Mouse (Mus musculus) embryonic facial prominence, embryonic 12.5 days (tissue): ENCODE results near the gene Mgat4e. TPM values are rescaled to one million over a fixed set of nuclear protein-coding genes. Genes with fewer than 3 reads are reported as not detected.
"Not testable (repeated sequence)": the region's sequence is repeated elsewhere in the genome, so short reads cannot be mapped to it uniquely, and the experiment has no call there.

Source experiments
- ATAC-seq: fragments of 200-750 bp; cut with Nextera tagmentation; 2 replicates; pipeline ENCODE4 v1.8.0; 2017; ENCODE audit not compliant: insufficient number of reproducible peaks, insufficient read depth, low FRiP score, low TSS enrichment
- H3K27ac ChIP-seq: fragments of 300-500 bp; sonication (generic); 2 replicates; pipeline ENCODE4 v1.5.1; 2016; ENCODE audit warnings: mild to moderate bottlenecking
- H3K27me3 ChIP-seq: fragments of 300-500 bp; sonication (generic); 2 replicates; pipeline ENCODE4 v1.6.1; 2016; ENCODE audit warnings: mild to moderate bottlenecking, moderate library complexity
- H3K36me3 ChIP-seq: fragments of 300-500 bp; sonication (generic); 2 replicates; pipeline ENCODE4 v1.6.1; 2016; ENCODE audit warnings: mild to moderate bottlenecking
- H3K4me1 ChIP-seq: fragments of 300-500 bp; sonication (generic); 2 replicates; pipeline ENCODE4 v1.6.1; 2016
- H3K4me2 ChIP-seq: fragments of 300-500 bp; sonication (generic); replicated peaks from 2 replicates; pipeline ENCODE4 v1.6.1; 2016; ENCODE audit warnings: mild to moderate bottlenecking, moderate library complexity
- H3K4me3 ChIP-seq: fragments of 300-500 bp; sonication (generic); 2 replicates; pipeline ENCODE4 v1.5.1; 2016; ENCODE audit warnings: mild to moderate bottlenecking
- H3K9ac ChIP-seq: fragments of 300-500 bp; sonication (generic); 2 replicates; pipeline ENCODE4 v1.6.1; 2016; ENCODE audit warnings: mild to moderate bottlenecking, moderate library complexity
- H3K9me3 ChIP-seq: fragments of 300-500 bp; sonication (generic); 2 replicates; pipeline ENCODE4 v1.6.1; 2016; ENCODE audit warnings: mild to moderate bottlenecking, moderate library complexity
- WGBS: fragments of 180-500 bp; shearing (Covaris S2); methylation state at CpG from one replicate; pipeline ENCODE4 v1.1.7; 2016; 5-methylcytosine and 5-hydroxymethylcytosine counted together
- polyA plus RNA-seq: library from polyadenylated mRNA; unstranded; fragments of >200 nt; fragmentation: Nextera tagmentation; extraction: Ambion mirVana; gene quantifications from 2 replicates; pipeline ENCODE4 v1.2.1, GENCODE M21; 2016

Mgat4e gene
- polyA plus RNA-seq, 1 experiment from 2014 or later, result 0.12 TPM

DNA sequence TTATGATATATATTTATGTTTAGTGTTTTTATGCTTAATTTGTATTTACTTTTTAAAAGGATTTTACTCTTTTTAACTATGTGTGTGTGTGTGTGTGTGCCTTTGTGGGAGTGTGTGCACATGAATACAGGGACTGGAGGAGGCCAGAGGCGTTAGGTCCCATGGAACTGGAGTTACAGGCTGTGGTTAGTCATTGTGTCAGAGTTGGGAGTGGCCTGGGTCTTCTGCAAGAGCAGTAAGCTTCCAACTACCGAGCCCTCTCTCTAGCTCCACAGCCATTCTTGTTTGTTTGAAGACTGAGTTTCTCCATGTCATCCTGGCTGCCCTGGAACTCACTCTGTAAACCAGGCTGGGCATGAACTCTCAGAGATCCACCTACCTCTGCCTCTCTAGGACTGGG is 27.2 kb downstream of the Mgat4e start:
- no peak for ATAC-seq
- no peaks in the 10 kb centered on the region for H3K36me3 ChIP-seq
- no peak overlapping the region for H3K9ac ChIP-seq
- H3K27ac ChIP-seq, result no peak overlapping the region
- no peaks in the 10 kb centered on the region for H3K4me1 ChIP-seq
- no peak overlapping the region for H3K4me3 ChIP-seq
- 56% methylated on average over 2 of the region's 2 CpGs for WGBS
- no peaks in the 10 kb centered on the region for H3K9me3 ChIP-seq
- H3K27me3 ChIP-seq, result no peaks in the 10 kb centered on the region
- H3K4me2 ChIP-seq, result no peak overlapping the region

DNA sequence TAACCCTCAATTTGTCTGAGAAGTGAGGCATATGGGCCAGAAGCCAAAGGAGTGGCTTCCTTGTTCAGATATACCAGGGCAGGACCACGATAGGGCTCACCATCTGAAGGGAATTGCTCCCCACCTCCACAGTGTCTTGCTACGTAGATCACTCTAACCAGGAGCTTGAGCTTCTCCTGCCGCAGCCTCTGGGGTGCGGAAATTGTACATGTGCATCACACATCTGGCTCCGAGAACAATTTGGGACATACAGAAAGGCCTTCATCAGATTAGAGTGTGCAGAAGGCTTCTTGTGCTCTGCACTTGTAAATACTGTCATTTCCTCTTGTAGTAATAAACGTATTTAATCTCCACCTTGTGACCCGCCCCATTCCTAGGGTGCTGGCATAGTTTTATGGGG is 28.3 kb downstream of the Mgat4e start:
- Histone ChIP-seq H3K4me3 (no peak overlapping the region), H3K36me3 (no peaks in the 10 kb centered on the region), H3K4me1 (peaks cover 11% of the 10 kb centered on the region), H3K27ac (no peak overlapping the region), H3K4me2 (no peak overlapping the region), H3K9ac (no peak overlapping the region), H3K9me3 (no peaks in the 10 kb centered on the region), H3K27me3 (no peaks in the 10 kb centered on the region)
- no peak for ATAC-seq
- 81% methylated on average over 7 of the region's 7 CpGs for WGBS

GRCm38 (mm10) chr1:134520001-134520721 is 29.3 kb downstream of the Mgat4e start:
- no peak for ATAC-seq
- Histone ChIP-seq H3K36me3 (no peaks in the 10 kb centered on the region), H3K9ac (no peak overlapping the region), H3K4me2 (no peak overlapping the region), H3K9me3 (no peaks in the 10 kb centered on the region), H3K4me1 (peaks cover 16% of the 10 kb centered on the region), H3K27me3 (no peaks in the 10 kb centered on the region), H3K27ac (no peak overlapping the region), H3K4me3 (no peak overlapping the region)
- WGBS, result 81% methylated on average over 8 of the region's 8 CpGs

DNA sequence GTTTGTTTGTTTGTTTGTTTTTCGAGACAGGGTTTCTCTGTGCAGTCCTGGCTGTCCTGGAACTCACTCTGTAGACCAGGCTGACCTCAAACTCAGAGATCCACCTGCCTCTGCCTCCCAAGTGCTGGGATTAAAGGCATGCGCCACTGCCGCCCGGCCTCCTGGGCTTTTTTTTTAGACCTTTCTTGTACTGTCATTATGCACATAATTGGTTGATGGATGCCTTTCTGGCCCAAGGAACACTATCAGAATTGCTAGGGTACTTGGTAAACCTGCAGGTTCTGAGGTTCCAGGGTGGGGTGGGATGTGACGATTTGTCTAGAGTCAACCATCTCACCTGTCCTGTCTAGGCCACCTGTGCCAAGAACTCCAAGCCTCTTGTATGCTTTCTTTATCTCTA is 30.3 kb downstream of the Mgat4e start:
- H3K9ac ChIP-seq, H3K27me3 ChIP-seq, H3K27ac ChIP-seq, H3K4me3 ChIP-seq, H3K36me3 ChIP-seq, ATAC-seq, H3K9me3 ChIP-seq, H3K4me2 ChIP-seq: not testable (repeated sequence)
- WGBS, result 92% methylated on average over 5 of the region's 5 CpGs
- H3K4me1 ChIP-seq, result peaks cover 16% of the 10 kb centered on the region

DNA sequence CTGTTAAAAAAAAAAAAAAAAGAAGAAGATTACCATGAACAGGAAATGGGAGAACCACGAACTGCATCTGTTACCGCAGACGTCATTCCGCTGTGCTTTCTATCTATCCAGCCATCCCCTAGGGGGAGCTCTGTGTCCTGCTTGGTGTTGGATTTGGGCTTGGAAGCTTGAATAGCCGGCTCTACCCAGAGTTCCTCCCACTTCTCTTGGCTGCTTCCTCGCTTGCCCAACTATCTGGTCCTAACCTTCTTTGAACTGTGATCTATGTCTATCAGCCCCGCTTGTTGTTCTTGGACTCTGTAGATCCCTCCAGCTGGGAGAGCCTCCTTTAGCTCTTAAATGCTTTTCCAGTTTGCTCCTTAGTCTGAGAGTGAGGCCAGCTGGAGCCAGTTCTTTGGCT is 30.8 kb downstream of the Mgat4e start:
- H3K9me3 ChIP-seq, result no peaks in the 10 kb centered on the region
- WGBS, result 12% methylated on average over 7 of the region's 7 CpGs
- H3K9ac ChIP-seq, result no peak overlapping the region
- H3K4me2 ChIP-seq, result no peak overlapping the region
- H3K36me3 ChIP-seq, result no peaks in the 10 kb centered on the region
- H3K27ac ChIP-seq, result no peak overlapping the region
- H3K4me3 ChIP-seq, result no peak overlapping the region
- H3K27me3 ChIP-seq, result peaks cover 11% of the 10 kb centered on the region
- H3K4me1 ChIP-seq, result peaks cover 16% of the 10 kb centered on the region
- ATAC-seq, result no peak

DNA sequence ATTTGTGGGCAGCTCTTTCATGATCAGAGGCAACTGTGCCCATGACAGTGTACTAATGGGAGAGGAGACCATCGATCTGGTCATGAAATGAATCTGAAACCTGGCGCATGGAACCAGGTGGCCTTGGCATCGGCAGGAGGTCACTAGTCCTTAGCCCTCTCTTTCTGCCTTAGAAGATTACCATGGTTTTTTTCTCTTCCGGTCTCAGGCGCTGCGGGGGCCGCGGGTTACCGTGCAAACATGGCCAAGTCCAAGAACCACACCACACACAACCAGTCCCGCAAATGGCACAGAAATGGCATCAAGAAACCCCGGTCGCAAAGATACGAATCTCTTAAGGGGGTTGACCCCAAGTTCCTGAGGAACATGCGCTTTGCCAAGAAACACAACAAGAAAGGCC is 31.6 kb downstream of the Mgat4e start:
- not testable (repeated sequence) for H3K36me3 ChIP-seq, H3K27ac ChIP-seq, H3K9me3 ChIP-seq, ATAC-seq, H3K4me3 ChIP-seq, H3K4me2 ChIP-seq, H3K9ac ChIP-seq
- Histone ChIP-seq H3K4me1 (peaks cover 22% of the 10 kb centered on the region), H3K27me3 (peaks cover 20% of the 10 kb centered on the region)
- 96% methylated on average over 14 of the region's 14 CpGs for WGBS

DNA sequence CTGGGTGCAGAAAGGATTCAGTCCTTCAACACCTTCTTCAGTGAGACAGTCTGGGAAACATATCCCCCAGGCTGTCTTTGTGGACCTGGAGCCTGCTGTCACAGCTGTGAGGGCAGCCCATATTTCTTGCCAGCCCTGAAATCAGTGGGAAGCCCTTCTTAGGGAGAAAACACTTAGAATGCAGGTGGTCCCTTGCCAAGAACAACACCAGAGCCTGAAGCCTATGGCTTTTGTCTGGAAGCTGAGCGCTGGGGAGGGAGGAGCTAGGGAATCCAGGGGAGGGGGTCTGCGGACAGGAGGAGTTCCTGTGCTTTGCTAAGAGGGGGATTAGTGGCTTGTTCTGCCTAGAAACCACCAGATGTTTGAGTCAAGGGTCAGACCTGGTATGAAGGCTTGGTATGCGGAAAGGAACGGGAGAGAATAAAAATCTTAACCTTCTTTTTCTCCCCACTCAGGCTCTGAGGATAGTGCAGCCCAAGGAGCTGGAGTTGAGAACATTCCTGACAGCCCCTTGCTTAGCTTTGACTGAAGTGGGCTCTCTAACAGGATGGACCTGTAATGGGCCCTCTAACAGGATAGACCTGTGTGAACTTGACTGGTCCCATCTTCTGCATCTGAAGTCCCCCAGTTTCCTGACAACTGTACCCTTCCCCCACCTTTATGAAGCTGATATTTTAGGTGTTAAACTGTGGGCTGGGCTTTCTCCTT is 32.8 kb downstream of the Mgat4e start:
- 10% methylated on average over 4 of the region's 4 CpGs for WGBS
- Histone ChIP-seq H3K27me3 (peaks cover 29% of the 10 kb centered on the region), H3K9ac (no peak overlapping the region), H3K4me2 (0 out of 2 replicates have a peak overlapping the region, but pooled peaks have one; percentile 5), H3K4me1 (peaks cover 22% of the 10 kb centered on the region), H3K9me3 (no peaks in the 10 kb centered on the region), H3K27ac (peak overlapping the region; percentile 84), H3K4me3 (no peak overlapping the region), H3K36me3 (no peaks in the 10 kb centered on the region)
- ATAC-seq, result peak; percentile 82; the same call in 1 of the 2 replicates

DNA sequence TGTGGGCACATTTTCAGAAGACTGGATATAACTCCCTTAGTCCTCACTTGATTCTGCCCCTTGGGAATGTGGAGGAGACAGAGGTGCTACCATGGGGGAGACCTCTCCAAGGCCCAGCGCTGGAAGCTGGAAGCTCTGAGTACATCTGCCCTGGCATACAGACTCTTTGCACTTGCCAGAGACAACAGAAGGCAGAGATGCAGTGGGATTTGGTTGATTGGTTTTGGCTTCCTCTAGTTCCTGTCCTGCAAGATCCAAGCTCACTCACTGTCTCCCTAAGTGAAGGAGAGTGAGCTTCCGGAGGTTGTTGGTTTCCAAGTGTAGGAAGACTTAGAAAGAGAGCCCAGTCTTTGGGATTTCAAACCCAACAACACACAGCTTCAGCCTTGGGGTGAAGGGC is 33.6 kb downstream of the Mgat4e start:
- peaks cover 22% of the 10 kb centered on the region for H3K4me1 ChIP-seq
- WGBS, result 82% methylated on average over 2 of the region's 2 CpGs
- peaks cover 29% of the 10 kb centered on the region for H3K27me3 ChIP-seq
- H3K9ac ChIP-seq, result no peak overlapping the region
- ATAC-seq, result no peak
- no peak overlapping the region for H3K4me3 ChIP-seq
- no peaks in the 10 kb centered on the region for H3K36me3 ChIP-seq
- peak overlapping the region; percentile 84 for H3K27ac ChIP-seq
- H3K9me3 ChIP-seq, result no peaks in the 10 kb centered on the region
- H3K4me2 ChIP-seq, result 0 out of 2 replicates have a peak overlapping the region, but pooled peaks have one; percentile 5

GRCm38 (mm10) chr1:134513876-134514590 is 35.4 kb downstream of the Mgat4e start:
- peak overlapping the region; percentile 37 for H3K4me3 ChIP-seq
- peak overlapping the region; percentile 55; the same call in 1 of the 2 replicates for H3K9ac ChIP-seq
- 42% methylated on average over 16 of the region's 16 CpGs for WGBS
- peaks cover 29% of the 10 kb centered on the region for H3K27me3 ChIP-seq
- no peaks in the 10 kb centered on the region for H3K36me3 ChIP-seq
- peaks cover 22% of the 10 kb centered on the region for H3K4me1 ChIP-seq
- H3K4me2 ChIP-seq, result peak overlapping the region; percentile 88
- H3K27ac ChIP-seq, result no peak overlapping the region
- no peak for ATAC-seq
- no peaks in the 10 kb centered on the region for H3K9me3 ChIP-seq

DNA sequence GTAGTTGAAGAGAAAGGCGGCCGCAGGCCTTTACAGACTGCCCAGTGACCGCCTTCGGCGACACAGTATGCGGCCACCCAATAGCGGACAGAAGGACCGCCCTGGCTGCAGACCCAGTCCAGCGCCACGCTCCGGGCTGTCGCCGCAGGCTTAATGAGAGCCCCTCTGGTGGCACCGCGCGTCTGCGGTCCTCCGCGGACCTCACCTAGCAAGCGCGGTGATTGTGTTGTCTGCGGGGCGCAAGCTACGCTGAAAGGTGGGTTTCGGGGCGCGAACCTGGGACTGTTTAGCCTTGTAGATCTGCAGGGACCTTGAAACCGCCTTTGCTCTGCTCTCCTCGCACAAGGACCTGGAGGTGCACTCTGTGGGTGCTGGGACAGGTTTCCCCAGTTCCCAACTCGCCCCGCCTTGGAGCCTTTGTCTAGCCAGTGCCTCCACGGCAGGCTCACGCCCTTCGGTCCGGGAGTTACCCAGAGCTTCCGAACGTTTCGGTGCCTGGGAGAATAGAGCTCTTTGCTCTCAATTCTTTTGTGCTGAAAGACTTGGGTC is 36.1 kb downstream of the Mgat4e start:
- 2% methylated on average over 38 of the region's 38 CpGs for WGBS
- Histone ChIP-seq H3K36me3 (no peaks in the 10 kb centered on the region; the same call in 1 of the 2 replicates), H3K9me3 (no peaks in the 10 kb centered on the region), H3K4me1 (peaks cover 22% of the 10 kb centered on the region), H3K4me2 (peak overlapping the region; percentile 88), H3K9ac (peak overlapping the region; percentile 55), H3K27me3 (peaks cover 29% of the 10 kb centered on the region), H3K4me3 (peak overlapping the region; percentile 37), H3K27ac (no peak overlapping the region)
- no peak for ATAC-seq

DNA sequence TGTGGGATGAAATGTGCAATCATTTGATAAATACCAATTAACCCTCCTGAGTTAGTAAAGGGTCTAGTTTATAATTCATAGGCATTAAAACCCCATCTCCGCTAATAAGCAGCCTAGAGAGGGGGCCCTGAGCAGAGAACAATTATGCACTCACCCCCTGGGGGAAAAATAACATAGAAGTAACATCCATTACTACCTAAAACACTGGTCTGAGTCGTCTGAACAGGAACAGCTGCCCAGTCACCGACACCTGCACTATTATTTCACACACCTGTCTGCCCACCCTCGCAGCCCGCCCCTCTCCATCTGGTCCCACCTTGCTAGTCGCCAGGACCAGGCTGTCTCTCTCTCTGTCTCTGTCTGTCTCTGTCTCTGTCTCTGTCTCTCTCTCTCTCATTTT is 36.9 kb downstream of the Mgat4e start:
- peaks cover 4% of the 10 kb centered on the region for H3K36me3 ChIP-seq
- peaks cover 22% of the 10 kb centered on the region for H3K4me1 ChIP-seq
- H3K4me2 ChIP-seq, result peak overlapping the region; percentile 88

More for the DNA sequence above, 36.9 kb downstream of the Mgat4e start:
- H3K9me3 ChIP-seq, result no peaks in the 10 kb centered on the region
- H3K4me3 ChIP-seq, result no peak overlapping the region
- 48% methylated on average over 6 of the region's 6 CpGs for WGBS
- H3K27ac ChIP-seq, result no peak overlapping the region
- no peak overlapping the region; the same call in 1 of the 2 replicates for H3K9ac ChIP-seq
- H3K27me3 ChIP-seq, result peaks cover 29% of the 10 kb centered on the region
- ATAC-seq, result no peak
